Mouse (Mus musculus) frontal cortex, postnatal 14 days (tissue): ENCODE measurements around the gene Becn1.
"Not testable (repeated sequence)": the region's sequence is repeated elsewhere in the genome, so short reads cannot be mapped to it uniquely, and the experiment has no call there.

Experiments
- DNase-seq, 2 experiments: peaks; one replicate each; pipeline ENCODE4 v3.0.0; 2022; ENCODE audit warnings: low spot score in 2 of 2

Gene Becn1

GRCm38 (mm10) chr11:101302004-101302798 lies at the start of gene Becn1:
Gene Becn1 (minus strand): TSS chr11:101302286.
- peak; percentile 90 to 95 for DNase-seq

- DNase-seq, result no peak
These were observed 49.6 kb upstream of the Becn1 start for GRCm38 (mm10) chr11:101351721-101352111.

GRCm38 (mm10) chr11:101351100-101351720 lies 49.1 kb upstream of the Becn1 start:
- no peak for DNase-seq

- DNase-seq, result no peak
These were observed 47.1 kb upstream of the Becn1 start for GRCm38 (mm10) chr11:101349216-101349615.

GRCm38 (mm10) chr11:101348774-101349173 lies 46.7 kb upstream of the Becn1 start:
- DNase-seq, result no peak

GRCm38 (mm10) chr11:101347083-101347775 lies 45.1 kb upstream of the Becn1 start:
- DNase-seq, result no peak

- DNase-seq, result no peak
These were observed 36.2 kb upstream of the Becn1 start for GRCm38 (mm10) chr11:101338123-101338760.

GRCm38 (mm10) chr11:101335685-101336084 lies 33.6 kb upstream of the Becn1 start:
- DNase-seq, result no peak

GRCm38 (mm10) chr11:101334516-101334915 lies 32.4 kb upstream of the Becn1 start:
- DNase-seq, result no peak

- no peak for DNase-seq
These were observed 31.9 kb upstream of the Becn1 start for GRCm38 (mm10) chr11:101334023-101334422.

- no peak for DNase-seq
These were observed 30.5 kb upstream of the Becn1 start for GRCm38 (mm10) chr11:101332537-101332936.

- DNase-seq, result not testable (repeated sequence)
These were observed 28.9 kb upstream of the Becn1 start for GRCm38 (mm10) chr11:101330961-101331360.

- DNase-seq, result no peak
These were observed 28.4 kb upstream of the Becn1 start, which contains the start of gene Aoc3 for GRCm38 (mm10) chr11:101330371-101330924. Gene Aoc3 (plus strand): TSS chr11:101330605.

GRCm38 (mm10) chr11:101328941-101329635 lies 27.0 kb upstream of the Becn1 start:
- no peak for DNase-seq

GRCm38 (mm10) chr11:101327311-101327710 lies 25.2 kb upstream of the Becn1 start:
- no peak for DNase-seq

GRCm38 (mm10) chr11:101326147-101326546 lies 24.1 kb upstream of the Becn1 start:
- no peak for DNase-seq

GRCm38 (mm10) chr11:101325201-101325600 lies 23.1 kb upstream of the Becn1 start:
- DNase-seq, result not testable (repeated sequence)

- DNase-seq, result no peak
These were observed 22.7 kb upstream of the Becn1 start, which contains the start of gene Aoc2 for GRCm38 (mm10) chr11:101324763-101325162. Gene Aoc2 (plus strand): TSS chr11:101325063.

- peak; percentile 33 to 56 for DNase-seq
These were observed 21.5 kb upstream of the Becn1 start for GRCm38 (mm10) chr11:101323609-101324008.

- DNase-seq, result no peak
These were observed 14.4 kb upstream of the Becn1 start for GRCm38 (mm10) chr11:101316501-101316917.
